Mouse (Mus musculus) adrenal gland, postnatal 10 days (tissue): ENCODE results near the gene Rbms1. TPM values are rescaled to one million over a fixed set of nuclear protein-coding genes. Genes with fewer than 3 reads are reported as not detected.
A peak's percentile ranks its signal among the peaks of the same experiment; 100 is the strongest.
"Not testable (repeated sequence)": the region's sequence is repeated elsewhere in the genome, so short reads cannot be mapped to it uniquely, and the experiment has no call there.

ENCODE experiments used
- DNase-seq: peaks from one replicate; pipeline ENCODE4 v3.0.0; 2021; ENCODE audit warnings: mixed read lengths
- total RNA-seq, 2 experiments: library from RNA; stranded (reverse); gene quantifications; 2 replicates each; pipeline ENCODE4 v1.2.3; 2021

The Rbms1 gene
- total RNA-seq, 2 experiments from 2014 or later: 71.0 to 89.6 TPM

DNA sequence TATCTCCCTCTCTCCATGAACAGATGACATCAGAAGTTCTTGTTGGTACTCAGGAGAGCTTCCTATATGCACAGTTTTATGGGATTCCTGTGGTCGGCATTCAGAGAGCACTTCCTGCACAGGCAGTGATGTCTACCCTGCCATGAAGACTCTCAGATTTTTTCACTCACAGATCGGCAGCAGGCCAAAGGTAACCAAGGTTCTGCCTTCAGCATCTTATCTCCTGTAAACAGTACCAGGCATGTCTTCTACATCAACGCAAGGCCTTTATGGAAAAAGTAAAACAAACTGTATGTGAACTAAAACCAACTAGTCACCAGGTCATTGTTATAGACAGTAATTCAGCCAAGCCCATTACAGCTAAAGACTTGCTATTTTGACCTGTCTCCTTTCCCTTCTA is 115.0 kb downstream of the Rbms1 start:
- DNase-seq: no peak

DNA sequence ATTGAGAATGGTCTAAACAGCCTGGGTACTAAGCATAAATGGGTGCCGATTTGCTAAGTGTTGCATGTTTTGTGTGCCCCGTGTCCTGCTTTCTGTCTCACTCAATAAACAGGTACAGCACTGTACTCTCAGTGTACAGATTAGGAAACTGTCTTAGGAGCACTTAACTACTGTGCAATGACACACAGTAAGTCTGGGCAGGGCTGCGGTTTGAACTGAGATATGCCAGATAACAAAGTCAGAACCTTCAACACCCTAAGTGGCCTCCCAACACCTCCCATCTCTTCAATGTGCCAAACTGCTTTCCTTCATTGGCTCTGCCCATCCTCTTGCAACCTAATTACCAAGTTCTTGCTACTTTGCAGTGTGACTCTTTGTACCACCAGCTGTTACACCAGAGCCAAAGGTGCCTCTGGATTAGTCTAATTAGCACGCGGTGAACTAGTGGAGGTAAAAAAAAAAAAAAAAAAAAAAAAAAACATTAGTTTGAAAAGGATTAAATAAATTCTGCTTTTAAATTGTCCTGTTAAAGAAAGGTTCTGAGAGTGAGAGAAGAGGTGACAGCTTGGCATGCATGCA is 117.6 kb downstream of the Rbms1 start:
- no peak for DNase-seq

DNA sequence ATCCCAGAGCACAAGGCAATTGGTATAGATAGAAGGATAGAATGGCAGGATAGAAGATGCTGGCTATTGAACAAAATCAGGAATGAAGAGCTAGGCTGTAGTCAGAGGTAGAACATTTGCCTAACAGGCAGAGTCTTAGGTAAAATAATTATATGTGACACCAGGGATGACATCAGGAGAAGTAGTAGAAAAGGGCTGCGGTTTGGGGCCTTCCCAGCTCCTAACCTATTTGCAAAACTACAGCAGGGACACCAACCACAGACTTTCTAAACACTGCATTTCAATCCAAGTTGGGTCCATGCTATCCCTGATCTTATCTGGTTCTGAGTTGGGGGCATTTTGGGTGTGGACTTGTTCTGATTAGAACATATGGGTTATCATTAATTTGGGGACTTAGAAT is 118.7 kb downstream of the Rbms1 start:
- no peak for DNase-seq

DNA sequence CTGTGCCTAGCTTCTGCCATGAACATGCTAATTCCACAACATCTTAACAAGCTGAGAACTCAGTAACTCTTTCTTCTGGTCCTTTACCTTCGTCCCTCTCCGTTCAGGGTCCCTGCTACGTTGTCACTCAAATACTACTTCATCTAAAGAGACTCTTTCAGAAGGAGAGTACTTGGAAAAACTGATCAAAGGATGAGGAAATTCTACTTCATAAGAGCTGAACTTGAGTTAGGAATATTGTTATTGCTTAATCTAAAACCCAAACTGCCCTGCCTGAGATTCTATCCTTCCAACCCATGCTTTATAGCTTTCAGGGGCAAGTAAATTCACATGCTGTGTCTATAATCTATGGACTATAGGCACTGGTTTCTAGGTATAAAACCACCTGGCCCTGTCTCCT is 119.4 kb downstream of the Rbms1 start:
- DNase-seq: no peak

DNA sequence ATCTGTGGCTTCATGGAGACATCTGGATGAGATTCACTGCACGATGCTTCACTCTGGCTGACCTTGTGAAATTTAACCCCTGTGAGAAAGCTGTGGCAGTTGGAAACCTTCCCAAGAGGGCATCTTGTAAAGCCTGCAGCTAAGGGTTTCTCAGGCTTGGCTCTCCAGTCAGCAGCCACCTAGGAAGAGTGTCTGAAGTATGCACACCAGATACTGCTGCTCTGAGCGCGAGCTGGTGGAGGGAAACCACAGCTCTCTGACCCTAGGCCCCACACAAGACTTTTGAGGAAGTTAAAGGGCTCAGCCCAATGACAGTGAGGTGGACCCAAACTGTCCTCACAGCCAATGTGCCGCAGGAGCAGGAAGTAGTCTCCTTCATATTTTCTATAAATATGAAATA is 120.0 kb downstream of the Rbms1 start:
- DNase-seq: no peak

DNA sequence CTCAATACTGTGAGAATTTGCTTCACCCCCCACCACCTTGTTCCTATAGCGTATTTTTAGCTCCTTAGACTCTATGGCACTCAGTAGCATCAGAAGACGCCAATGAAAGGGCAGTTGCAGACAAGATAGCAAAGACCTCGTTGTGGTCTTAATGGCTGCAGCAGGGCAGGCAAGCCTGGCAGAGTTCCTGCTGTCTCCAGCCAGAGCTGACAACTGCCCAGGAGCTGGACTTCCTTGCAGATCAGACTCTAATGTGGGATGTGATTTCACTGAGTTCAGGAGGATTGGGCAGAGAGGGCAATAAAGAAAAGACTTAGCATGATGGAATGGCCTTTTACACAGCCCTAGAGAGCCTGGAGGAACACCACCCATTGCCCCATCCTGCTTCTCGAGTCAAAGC is 122.1 kb downstream of the Rbms1 start:
- peak; percentile 40 for DNase-seq

DNA sequence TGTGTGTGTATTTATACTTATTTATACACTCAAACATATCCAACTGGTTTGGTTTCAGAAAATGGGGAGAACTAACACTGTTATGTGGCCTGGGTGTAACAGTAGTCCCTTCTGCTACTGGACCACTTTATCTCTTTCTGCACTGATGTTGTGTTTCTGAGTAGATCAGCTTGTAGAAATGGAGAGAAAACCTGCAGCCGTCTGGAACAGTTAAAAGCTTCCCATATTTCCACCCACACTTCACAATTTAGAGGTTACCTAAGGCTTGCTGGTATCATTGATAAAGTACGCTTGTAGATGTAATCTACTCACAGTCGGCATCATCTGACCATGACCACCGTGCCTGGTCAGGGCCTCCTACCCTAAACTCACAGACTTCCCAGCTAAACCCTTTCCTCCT is 123.5 kb downstream of the Rbms1 start:
- DNase-seq: no peak

DNA sequence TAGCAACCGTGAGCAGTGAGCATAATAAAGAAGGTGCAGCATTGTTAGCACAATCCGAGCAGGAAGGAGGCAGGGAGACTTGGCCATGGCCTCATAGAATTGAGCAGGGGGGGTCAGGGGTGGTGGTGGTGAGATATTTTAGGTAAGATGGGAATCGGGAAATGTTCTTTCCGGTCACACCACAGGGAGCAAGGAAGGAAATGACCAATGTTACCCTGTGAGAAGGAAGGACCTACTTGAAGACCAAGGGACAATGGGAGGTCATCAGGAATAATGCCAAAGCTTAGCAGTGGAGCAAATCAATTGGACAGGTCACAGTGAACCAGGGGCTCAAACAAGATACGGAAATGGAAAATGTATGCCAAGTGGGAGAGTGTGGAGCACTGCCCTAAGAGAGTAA is 124.1 kb downstream of the Rbms1 start:
- peak; percentile 34 for DNase-seq

DNA sequence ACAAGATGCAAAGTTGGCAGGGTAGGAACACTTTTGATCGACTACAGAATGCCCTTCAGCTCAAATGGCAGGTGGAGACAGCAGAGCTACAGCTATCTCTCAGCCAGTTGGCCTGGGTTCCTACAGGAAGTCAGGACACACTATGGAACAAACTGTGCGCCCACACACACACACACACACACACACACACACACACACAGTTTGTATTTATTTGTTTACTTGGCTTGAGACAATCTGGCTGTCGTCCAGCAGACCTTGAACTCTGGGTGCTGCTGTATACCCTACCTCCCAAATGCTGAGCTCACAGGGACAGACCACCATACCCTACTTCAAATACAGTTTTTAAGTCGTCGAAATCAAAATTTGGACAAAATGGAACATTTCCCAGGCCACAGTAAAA is 125.4 kb downstream of the Rbms1 start:
- no peak for DNase-seq

DNA sequence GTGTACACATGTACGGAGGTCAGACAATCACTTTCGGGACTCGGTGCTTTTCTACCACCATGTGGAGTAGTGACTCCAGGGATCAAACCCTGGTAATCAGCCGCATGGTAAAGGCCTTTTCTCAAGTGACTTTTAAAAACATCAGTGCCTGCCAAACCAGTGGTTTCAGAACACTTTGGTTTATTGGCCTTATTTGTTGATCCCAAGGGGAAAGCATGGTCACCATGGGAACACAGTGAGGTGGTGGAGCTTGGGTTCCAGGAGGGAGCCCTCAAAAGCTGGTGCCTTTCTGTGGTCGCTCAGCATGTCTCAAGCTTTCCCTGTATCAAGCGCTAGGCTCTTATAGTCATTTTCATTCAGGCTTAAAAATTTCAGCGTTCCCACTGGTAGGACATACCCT is 126.8 kb downstream of the Rbms1 start:
- peak; percentile 48 for DNase-seq

DNA sequence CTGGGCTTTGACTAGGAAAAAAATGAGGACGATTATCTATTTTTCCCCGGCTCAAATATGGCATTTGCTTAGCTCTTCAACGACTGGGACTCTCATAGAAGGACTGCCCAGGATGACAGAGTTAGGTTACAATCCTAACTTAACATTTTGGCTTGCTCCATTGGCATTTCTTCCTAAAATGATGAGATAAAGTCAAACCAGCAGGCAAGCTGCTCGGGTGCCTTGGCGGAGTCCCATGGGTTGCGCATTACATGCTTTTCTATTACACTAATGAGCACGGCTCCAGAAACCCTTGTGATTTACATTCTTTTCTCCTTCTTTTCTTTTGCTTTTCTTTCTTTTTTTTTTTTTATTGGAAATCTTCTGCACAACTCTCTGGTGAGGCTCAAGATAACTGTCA is 128.7 kb downstream of the Rbms1 start:
- DNase-seq: peak; percentile 41

DNA sequence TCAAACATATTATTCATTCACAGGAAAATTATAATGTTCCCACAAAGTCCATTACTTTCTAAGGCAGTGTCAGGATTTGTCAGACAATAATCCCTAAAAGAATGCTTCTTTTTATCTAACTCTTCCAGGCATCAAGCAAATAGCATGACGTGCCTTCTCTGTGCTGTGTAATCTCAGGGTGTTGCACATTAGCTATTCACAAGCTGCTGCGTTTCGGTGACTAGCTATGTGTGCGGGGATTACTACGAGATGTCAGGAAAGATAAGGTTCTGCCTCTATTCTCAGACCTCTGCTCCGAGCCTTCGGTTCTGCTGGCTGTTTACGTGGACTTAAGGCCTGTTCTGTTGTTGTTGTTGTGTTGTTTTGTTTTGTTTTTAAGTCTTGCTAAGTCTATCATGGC is 130.7 kb downstream of the Rbms1 start:
- no peak for DNase-seq

DNA sequence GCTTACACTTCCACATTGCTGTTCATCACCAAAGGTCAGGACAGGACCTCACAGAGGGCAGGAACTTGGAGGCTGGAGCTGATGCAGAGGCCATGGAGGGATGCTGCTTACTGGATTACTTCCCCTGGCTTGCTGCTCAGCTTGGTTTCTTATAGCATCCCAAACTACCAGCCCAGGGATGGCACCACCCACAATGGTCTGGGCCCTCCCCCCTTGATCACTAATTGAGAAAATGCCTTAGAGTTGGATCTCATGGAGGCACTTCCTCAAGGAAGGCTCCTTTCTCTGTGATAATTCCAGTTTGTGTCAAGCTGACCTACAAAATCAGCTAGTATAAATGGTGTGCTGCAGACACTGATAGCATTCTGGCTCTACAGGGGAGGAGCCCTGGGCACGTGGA is 132.5 kb downstream of the Rbms1 start:
- DNase-seq: not testable (repeated sequence)

DNA sequence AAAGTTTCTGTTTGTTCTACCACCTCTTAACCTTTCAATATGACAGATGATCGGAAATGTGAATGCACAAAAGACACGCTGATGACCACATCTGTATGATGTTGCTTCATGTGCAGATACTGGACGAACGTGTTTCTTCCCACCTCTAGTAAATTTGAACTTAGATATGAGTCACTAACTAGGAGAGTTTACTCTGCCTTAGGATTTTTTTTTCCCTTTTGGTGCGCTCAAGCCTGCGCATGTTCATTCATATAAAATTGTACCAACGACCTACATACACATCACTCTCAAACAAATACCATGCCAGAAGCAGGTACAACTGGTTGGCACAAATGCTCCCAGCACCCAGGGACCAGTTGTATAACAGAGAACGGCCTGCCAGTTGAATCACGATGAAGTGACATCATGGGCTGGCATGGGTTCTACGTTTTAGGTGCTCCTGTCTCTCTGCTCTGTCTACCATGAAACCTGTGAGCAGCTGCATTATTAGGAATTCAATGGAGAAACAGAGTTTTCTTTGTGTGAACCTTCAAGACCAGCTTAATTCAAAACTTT is 134.0 kb downstream of the Rbms1 start:
- no peak for DNase-seq

DNA sequence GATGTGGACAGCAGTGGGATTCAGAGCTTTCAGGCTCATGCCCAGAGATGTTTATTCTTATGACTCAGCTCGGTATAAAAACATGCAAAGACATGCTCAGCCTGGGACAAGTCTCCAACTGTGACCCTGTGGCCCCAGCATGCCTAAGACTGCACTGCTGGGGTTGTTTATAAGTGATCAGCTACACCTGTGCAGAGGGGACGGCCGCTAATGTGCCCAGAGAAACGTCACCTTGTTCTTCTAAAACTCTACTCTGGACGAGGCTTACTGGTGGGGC is 135.9 kb downstream of the Rbms1 start:
- DNase-seq: no peak

DNA sequence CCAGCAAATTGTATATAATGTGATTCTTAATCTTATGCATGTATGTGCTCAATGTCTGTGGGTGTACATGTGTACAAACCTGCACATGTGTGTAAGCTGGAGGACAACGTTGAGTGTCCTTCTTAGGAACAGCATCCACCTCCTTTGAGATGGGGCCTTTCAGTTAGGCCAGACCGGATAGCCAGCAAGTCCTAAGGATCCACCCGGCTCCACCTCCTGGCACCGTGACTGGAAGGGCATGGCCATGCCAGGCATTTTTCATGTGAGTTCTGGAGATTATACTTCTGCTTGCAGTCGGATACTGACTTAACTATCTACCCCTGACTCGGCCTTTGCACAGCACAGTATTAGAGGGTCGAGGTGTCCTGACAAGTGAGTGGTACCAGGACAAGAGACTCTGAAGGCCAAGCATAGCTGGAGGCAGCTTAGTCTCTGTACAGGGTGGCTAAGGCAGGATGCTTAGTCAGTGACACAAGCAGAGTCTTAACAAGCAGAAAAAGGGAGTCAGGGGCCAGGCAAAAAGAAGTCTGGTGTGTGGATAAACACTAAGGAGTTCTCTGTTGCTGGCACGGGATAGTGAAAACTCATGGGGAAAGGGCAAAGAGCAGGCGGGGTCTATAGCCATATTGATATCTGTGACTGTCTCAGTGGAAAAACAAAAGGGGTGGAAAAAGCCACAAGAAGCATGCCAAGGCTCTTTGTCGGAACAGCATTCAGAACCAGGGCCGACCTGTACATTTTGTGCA is 136.4 kb downstream of the Rbms1 start:
- DNase-seq: no peak

DNA sequence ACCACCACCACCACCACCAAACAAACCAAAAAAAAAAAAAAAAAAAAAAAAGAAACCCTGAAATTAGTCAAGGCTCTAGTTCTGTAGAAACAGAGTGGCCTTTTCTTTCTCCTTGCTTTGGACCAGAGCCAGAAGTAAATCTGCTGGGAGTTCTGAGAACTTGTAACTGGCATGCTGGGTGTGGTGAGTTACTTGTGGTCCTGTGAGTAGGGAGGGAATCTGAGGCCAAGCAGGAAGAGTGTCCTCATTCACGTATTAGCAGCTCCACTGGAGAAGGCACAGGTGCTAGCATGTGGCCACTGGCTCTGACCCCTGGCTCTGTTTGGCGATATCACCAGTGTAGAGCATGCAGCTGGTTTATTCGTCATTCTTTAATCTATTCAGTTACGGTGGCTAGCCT is 137.3 kb downstream of the Rbms1 start:
- peak; percentile 68 for DNase-seq

DNA sequence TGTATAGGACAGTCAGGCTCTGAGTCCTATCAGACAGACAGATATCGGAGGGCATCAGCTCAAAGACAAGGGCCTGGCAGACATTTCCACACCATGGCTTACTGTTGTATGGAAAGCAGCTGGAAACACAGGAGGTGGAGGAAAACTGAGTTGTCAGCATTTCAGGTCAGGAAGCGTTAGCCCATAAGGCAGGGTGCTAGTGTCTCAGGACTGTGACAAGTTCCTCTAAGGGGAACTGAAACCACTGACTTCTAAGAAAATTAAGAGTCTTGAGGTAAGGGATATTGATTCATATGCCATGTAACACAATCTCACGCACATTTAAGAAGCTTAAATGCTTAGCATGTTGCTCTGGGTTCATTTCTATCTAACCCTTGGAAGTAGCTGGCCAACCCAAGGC is 141.4 kb downstream of the Rbms1 start:
- DNase-seq: no peak

DNA sequence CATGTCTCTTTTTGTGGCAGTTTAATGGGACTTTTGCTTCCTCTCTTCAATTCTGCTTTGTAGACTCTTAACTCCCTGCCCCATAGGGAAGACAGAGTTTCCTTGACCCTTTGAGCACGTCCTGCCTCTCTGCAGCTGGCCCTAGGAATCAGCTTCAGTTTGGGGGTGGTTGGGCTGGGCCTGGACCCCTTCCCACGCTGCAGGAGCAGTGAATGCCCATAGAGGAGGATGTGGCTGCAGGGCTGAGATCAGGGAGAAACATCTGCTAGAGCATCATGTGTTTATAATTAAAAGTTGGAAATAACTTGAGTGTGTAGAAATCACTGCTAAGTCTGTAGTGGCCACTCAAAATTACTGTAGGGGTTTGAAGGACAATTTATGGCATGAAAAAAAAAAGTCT is 144.4 kb downstream of the Rbms1 start:
- DNase-seq: no peak

DNA sequence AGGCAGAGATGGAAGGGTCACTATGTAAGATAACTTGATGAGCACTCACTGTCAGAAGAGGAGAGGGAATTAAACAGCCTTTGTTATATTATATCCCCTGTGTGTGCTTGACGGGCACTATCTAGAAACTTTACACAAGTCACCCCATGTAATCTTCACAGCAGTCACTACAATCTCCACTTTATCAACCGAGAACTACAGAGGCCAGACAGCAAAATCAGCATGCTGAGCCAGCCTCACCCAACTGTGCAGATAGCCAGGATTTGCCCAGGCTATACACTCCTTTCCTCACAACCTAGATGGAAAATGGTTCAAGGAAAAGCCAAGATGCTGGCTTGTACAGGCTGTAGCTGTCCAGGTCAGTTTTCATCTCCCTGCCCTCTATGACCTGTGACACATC is 146.7 kb downstream of the Rbms1 start:
- DNase-seq: no peak

DNA sequence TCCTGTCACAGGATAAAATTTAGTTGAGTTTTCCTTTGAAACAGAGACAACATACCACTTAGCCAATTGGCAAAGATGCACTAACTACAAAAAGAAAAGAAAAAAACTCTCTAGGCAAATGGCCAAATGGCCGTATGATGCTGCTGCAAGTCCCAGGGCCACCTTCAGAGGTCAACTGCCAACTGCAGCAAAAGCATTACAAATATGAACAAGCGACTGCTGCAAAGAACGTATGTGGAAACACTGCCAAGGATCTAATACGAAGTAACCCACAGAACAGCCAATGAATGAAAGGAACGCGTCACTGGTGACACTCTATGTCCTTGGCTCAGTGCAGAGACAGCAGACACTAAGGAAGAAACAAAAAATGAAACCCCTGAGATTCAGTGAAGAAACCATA is 148.2 kb downstream of the Rbms1 start:
- DNase-seq: peak; percentile 70

DNA sequence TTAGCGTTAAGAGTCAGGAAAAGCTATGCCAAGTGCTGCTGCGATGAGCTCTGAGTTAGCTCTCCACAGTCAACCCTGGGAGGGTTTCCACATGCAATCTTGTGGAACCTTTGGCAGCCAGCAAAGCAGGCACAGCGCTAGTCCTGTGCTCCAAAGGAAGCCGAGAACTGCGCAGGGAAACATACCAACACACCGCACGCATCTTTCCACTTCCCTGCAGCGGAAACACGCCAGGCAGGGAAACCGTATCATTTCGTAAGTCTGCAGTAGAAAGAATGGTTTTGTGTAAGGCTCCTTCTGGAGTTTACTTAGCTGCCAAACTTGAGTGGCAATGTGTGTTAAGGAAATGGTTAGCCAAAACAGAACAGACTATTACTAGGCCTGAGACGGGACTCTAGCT is 150.0 kb downstream of the Rbms1 start:
- peak; percentile 37 for DNase-seq

DNA sequence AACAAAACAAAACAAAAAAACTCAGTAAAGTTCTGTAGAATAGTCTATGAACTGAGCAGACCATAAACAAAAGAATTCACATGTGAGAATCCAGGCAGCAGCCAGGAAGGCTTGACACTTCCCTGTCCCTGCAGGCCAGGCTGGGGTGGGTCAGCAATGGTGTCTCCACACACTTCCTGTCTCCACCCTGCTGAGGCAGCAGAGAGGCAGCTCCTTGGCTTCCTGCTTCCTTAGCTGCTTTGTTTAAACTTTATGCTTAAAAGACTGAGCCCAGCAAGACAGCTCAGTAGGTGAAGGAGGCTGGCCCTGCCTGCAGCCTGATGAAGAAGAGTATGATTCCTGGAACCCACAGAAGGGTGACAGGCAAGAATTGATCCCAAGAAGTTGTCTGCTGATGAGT is 152.4 kb downstream of the Rbms1 start:
- peak; percentile 60 for DNase-seq

DNA sequence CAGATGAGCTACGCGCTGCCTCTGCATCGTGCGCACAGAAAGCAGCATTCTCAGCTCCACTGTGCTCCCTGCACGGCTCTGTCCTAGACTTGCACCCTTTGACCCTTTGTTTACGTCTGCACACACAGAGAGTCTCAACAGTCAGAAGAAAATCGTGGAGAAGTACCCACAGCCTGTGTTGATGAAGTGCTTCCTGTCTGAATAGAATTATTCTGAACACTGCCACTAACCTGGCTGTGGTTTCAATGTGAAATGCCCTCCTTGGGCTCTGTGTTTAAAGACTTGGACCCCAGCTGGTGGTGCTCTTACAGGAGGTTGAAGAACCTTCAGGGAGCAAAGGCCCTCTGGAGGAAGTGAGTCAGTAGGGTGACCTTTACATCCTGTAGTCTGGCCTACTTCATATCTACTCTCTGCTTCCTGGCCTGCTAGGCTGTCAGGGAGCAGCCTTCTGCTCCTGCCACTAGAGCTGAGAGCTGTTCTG is 153.5 kb downstream of the Rbms1 start:
- peak; percentile 27 for DNase-seq
